Mouse (Mus musculus) myocyte (in vitro differentiated cells): ENCODE results near the gene Smok3b.
"Not testable (repeated sequence)": the region's sequence is repeated elsewhere in the genome, so short reads cannot be mapped to it uniquely, and the experiment has no call there.

ENCODE experiments used
- CEBPB ChIP-seq: IDR thresholded peaks from 2 replicates; pipeline ENCODE4 v1.6.1; 2011; ENCODE audit warnings: mild to moderate bottlenecking, moderate library complexity; ENCODE audit not compliant: poor library complexity, insufficient read depth, severe bottlenecking
- E2F4 ChIP-seq: IDR thresholded peaks from one replicate; pipeline ENCODE4 v1.6.1; 2011; ENCODE audit warnings: mild to moderate bottlenecking, control low read depth, moderate library complexity; ENCODE audit not compliant: insufficient read depth
- MAX ChIP-seq: IDR thresholded peaks from one replicate; pipeline ENCODE4 v1.6.1; 2011; ENCODE audit warnings: low read depth, mild to moderate bottlenecking, control low read depth
- MYOD1 ChIP-seq, 3 experiments: IDR thresholded peaks; one replicate each; pipeline ENCODE4 v1.6.1; 2011; ENCODE audit warnings: control low read depth in 2 of 3, low read depth in 2 of 3, mild to moderate bottlenecking in 2 of 3, moderate library complexity in 1 of 3; ENCODE audit not compliant: insufficient read length in 2 of 3, control insufficient read depth in 1 of 3
- MYOG ChIP-seq, 3 experiments: IDR thresholded peaks; one replicate each; pipeline ENCODE4 v1.6.1; 2011; ENCODE audit warnings: control low read depth in 2 of 3, low read depth in 2 of 3, mild to moderate bottlenecking in 2 of 3; ENCODE audit not compliant: insufficient read length in 2 of 3, control insufficient read depth in 1 of 3, insufficient read depth in 1 of 3
- POLR2A ChIP-seq: IDR thresholded peaks from one replicate; pipeline ENCODE4 v1.6.1; 2011; ENCODE audit warnings: low read depth, mild to moderate bottlenecking, control low read depth, moderate library complexity; ENCODE audit not compliant: insufficient read length
- POLR2AphosphoS2 ChIP-seq: IDR thresholded peaks from one replicate; pipeline ENCODE4 v1.6.1; 2011; ENCODE audit warnings: low read depth, control low read depth; ENCODE audit not compliant: insufficient read length
- REST ChIP-seq: IDR thresholded peaks from one replicate; pipeline ENCODE4 v1.6.1; 2011; ENCODE audit warnings: mild to moderate bottlenecking, control low read depth, moderate library complexity; ENCODE audit not compliant: insufficient read depth, insufficient read length
- SRF ChIP-seq: IDR thresholded peaks from one replicate; pipeline ENCODE4 v1.6.1; 2011; ENCODE audit warnings: low read depth; ENCODE audit not compliant: control insufficient read depth, insufficient read length
- TCF12 ChIP-seq: IDR thresholded peaks from one replicate; pipeline ENCODE4 v1.6.1; 2011; ENCODE audit warnings: mild to moderate bottlenecking, control low read depth; ENCODE audit not compliant: poor library complexity, insufficient read depth, severe bottlenecking
- TCF3 ChIP-seq: IDR thresholded peaks from one replicate; pipeline ENCODE4 v1.6.1; 2011; ENCODE audit warnings: low read depth, control low read depth; ENCODE audit not compliant: insufficient read length
- USF1 ChIP-seq: IDR thresholded peaks from one replicate; pipeline ENCODE4 v1.6.1; 2011; ENCODE audit warnings: low read depth, mild to moderate bottlenecking, control low read depth, moderate library complexity

- TF ChIP-seq E2F4; POLR2A; MAX; USF1; TCF12; CEBPB; SRF; POLR2AphosphoS2; MYOD1 (IDR thresholded peaks at IDR 0.05; ENCODE audit: control insufficient read depth in 1 of 3, insufficient read length in 2 of 3, low read depth in 2 of 3); MYOG (IDR thresholded peaks at IDR 0.05; ENCODE audit: control insufficient read depth in 1 of 3, insufficient read depth in 1 of 3, insufficient read length in 2 of 3, low read depth in 2 of 3); TCF3; REST: not testable (repeated sequence)
Measured at GRCm38 (mm10) chr5:138052894-138053293, 31.7 kb downstream of the Smok3b start, which contains the start of gene Smok3c.
